Mouse (Mus musculus): ENCODE measurements at regions not wholly inside any gene's neighbourhood (a gene's known extent, or its start where the extent isn't known, plus 50 kb on each side); places are given as distances from the start of the nearest gene placed in this dataset.

- TF ChIP-seq CTCF (conservative IDR thresholded peaks at IDR 0.05; ENCODE audit: low read length) (no peak), POU5F1 (IDR thresholded peaks at IDR 0.05; ENCODE audit: borderline replicate concordance, low read length) (no peak)
These were observed 275.0 kb downstream of the Setd4 start for GRCm38 (mm10) chr16:93328680-93329395.

Data from E14TG2a.4 (cell line).